Mouse (Mus musculus): ENCODE results near the gene Txndc8.

DNA sequence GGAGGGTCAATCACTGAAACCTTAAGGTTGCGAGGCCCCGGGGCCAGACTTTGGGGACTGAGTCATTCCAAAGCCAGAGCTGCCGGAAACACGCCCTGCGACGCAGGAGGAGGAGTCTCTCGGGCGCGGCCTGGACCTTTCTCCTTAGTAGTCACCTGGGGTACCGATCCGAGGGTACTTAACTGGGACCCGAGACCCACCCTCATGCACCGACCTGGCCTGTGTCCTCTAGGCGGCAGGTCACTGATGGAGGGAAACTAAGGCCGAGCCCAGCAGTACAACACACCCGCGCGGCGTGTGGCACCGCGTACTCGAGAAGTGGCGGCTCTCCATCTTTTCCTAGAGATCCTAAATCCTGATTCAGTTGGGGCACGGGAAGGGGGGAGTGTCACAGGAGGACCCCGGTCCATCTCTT, 53.4 kb downstream of the Txndc8 start:
- TF ChIP-seq POLR2A (IDR thresholded peaks at IDR 0.05; ENCODE audit: insufficient read depth, low read depth, low read length) (no peak; the same call in 1 of the 2 replicates), EP300 (IDR thresholded peaks at IDR 0.05; ENCODE audit: insufficient read depth, low read depth, low read length) (no peak)

All from heart, adult 2 months (tissue).